Comparison of ENCODE assay signal across 28 mouse cellular contexts in genomic region chr19:41387262-41387661, GRCm38 (mm10). TPM values are rescaled to one million over a fixed set of nuclear protein-coding genes. Genes with fewer than 3 reads are reported as not detected.
"Had no signal": no experiment of that assay in that cellular context is flagged by ENCODE, and none has a peak within 500 bp of the region (broad histone marks: within the 10 kb centered on the region; RNA-seq: fewer than 3 reads in every experiment).

No protein-coding gene starts in this region.

- H3K27ac ChIP-seq: left cerebral cortex, adult 2 months; limb, embryonic 10.5 days; limb, embryonic 12.5 days; limb, embryonic 13.5 days; limb, embryonic 15.5 days; liver, embryonic 13.5 days; liver, embryonic 14.5 days; liver, embryonic 15.5 days; lung, embryonic 15.5 days; macrophage; midbrain, embryonic 10.5 days; midbrain, embryonic 12.5 days; midbrain, embryonic 13.5 days; midbrain, embryonic 15.5 days; neural tube, embryonic 12.5 days; neural tube, embryonic 13.5 days had no signal

- H3K36me3 ChIP-seq: limb, embryonic 10.5 days; limb, embryonic 12.5 days; limb, embryonic 13.5 days; limb, embryonic 15.5 days; liver, embryonic 13.5 days; liver, embryonic 15.5 days; lung, embryonic 15.5 days; midbrain, embryonic 10.5 days; midbrain, embryonic 12.5 days; midbrain, embryonic 13.5 days; midbrain, embryonic 15.5 days; neural tube, embryonic 12.5 days; neural tube, embryonic 13.5 days had no signal

- H3K4me2 ChIP-seq: limb, embryonic 12.5 days; limb, embryonic 13.5 days; limb, embryonic 15.5 days; liver, embryonic 13.5 days; liver, embryonic 15.5 days; lung, embryonic 14.5 days; lung, embryonic 15.5 days; midbrain, embryonic 11.5 days; midbrain, embryonic 12.5 days; midbrain, embryonic 13.5 days; midbrain, embryonic 15.5 days; neural tube, embryonic 12.5 days; neural tube, embryonic 13.5 days had no signal

- H3K4me3 ChIP-seq: left cerebral cortex, adult 2 months; limb, embryonic 10.5 days; limb, embryonic 12.5 days; limb, embryonic 13.5 days; limb, embryonic 15.5 days; liver, embryonic 13.5 days; liver, embryonic 15.5 days; lung, embryonic 15.5 days; megakaryocyte, embryonic 14.5 days; midbrain, embryonic 10.5 days; midbrain, embryonic 12.5 days; midbrain, embryonic 13.5 days; midbrain, embryonic 15.5 days; myocyte; neural tube, embryonic 12.5 days; neural tube, embryonic 13.5 days had no signal

- H3K9me3 ChIP-seq: limb, embryonic 10.5 days; limb, embryonic 12.5 days; limb, embryonic 13.5 days; limb, embryonic 15.5 days; liver, embryonic 13.5 days; liver, embryonic 15.5 days; lung, embryonic 15.5 days; megakaryocyte, embryonic 14.5 days; midbrain, embryonic 10.5 days; midbrain, embryonic 12.5 days; midbrain, embryonic 13.5 days; midbrain, embryonic 15.5 days; neural tube, embryonic 12.5 days; neural tube, embryonic 13.5 days had no signal

- DNase-seq: left cerebral cortex, postnatal 4 days; liver; liver, embryonic 13.5 days; lung, adult 2 months; lung, embryonic 14.5 days; lung, postnatal 10 days; lung, postnatal 14 days; midbrain, embryonic 14.5 days had no signal

- ATAC-seq: lung, postnatal 0 days; midbrain, embryonic 13.5 days; midbrain, embryonic 15.5 days; midbrain, embryonic 16.5 days had no signal

- H3K9ac ChIP-seq: limb, embryonic 12.5 days; limb, embryonic 13.5 days; limb, embryonic 15.5 days; liver, embryonic 13.5 days; liver, embryonic 14.5 days; liver, embryonic 15.5 days; lung, embryonic 14.5 days; lung, embryonic 15.5 days; midbrain, embryonic 12.5 days; midbrain, embryonic 13.5 days; midbrain, embryonic 15.5 days; neural tube, embryonic 12.5 days; neural tube, embryonic 13.5 days had no signal

RNA-seq across cellular contexts. Expression of gene Pik3ap1, which starts 2.4 kb away (rescaled TPM):
- polyA plus RNA-seq: myocyte had no signal
